Mouse (Mus musculus): ENCODE results near the gene Akap8l. TPM values are rescaled to one million over a fixed set of nuclear protein-coding genes. Genes with fewer than 3 reads are reported as not detected.
A peak's percentile ranks its signal among the peaks of the same experiment; 100 is the strongest.

The Akap8l gene
- polyA plus RNA-seq, 1 experiment from 2014 or later: 82.0 TPM

- Histone ChIP-seq H3K9ac (peak overlapping the region; percentile 97), H3K27me3 (ENCODE audit: insufficient read depth, low read length) (no peaks in the 10 kb centered on the region), H3K9me3 (ENCODE audit: low read depth, low read length) (no peaks in the 10 kb centered on the region), H3K4me3 (ENCODE audit: low read depth, low read length) (peak overlapping the region; percentile 95), H3K36me3 (ENCODE audit: insufficient read depth) (no peaks in the 10 kb centered on the region), H3K4me2 (peak overlapping the region; percentile 81), H3K4me1 (ENCODE audit: insufficient read depth) (peaks cover 11% of the 10 kb centered on the region; the same call in 1 of the 2 replicates), H3K27ac (ENCODE audit: low read depth) (peak overlapping the region; percentile 99)
- TF ChIP-seq CTCF (IDR thresholded peaks at IDR 0.05; ENCODE audit: low read depth): no peak
- 7% methylated on average over 7 of the region's 7 CpGs for whole genome bisulfite sequencing
- ATAC-seq (ENCODE audit: insufficient read depth) (peak; percentile 24; the same call in 1 of the 2 replicates), DNase-seq (peak; percentile 45)
Observed at GRCm38 (mm10) chr17:32283341-32283740, 67.1 kb downstream of the Akap8l start.

GRCm38 (mm10) chr17:32281611-32282310 is 68.6 kb downstream of the Akap8l start:
- DNase-seq (no peak), ATAC-seq (ENCODE audit: insufficient read depth) (no peak)
- H3K9me3 ChIP-seq (ENCODE audit: low read depth, low read length): no peaks in the 10 kb centered on the region
- TF ChIP-seq CTCF (IDR thresholded peaks at IDR 0.05; ENCODE audit: low read depth): no peak
- H3K4me2 ChIP-seq: no peak overlapping the region
- H3K36me3 ChIP-seq (ENCODE audit: insufficient read depth): no peaks in the 10 kb centered on the region
- H3K4me1 ChIP-seq (ENCODE audit: insufficient read depth): peaks cover 11% of the 10 kb centered on the region; the same call in 1 of the 2 replicates
- 0 out of 2 replicates have a peak overlapping the region, but pooled peaks have one; percentile 9 for H3K4me3 ChIP-seq (ENCODE audit: low read depth, low read length)
- 72% methylated on average over 4 of the region's 4 CpGs for WGBS
- no peaks in the 10 kb centered on the region for H3K27me3 ChIP-seq (ENCODE audit: insufficient read depth, low read length)
- no peak overlapping the region for H3K27ac ChIP-seq (ENCODE audit: low read depth)
- no peak overlapping the region for H3K9ac ChIP-seq

GRCm38 (mm10) chr17:32281126-32281525 is 69.3 kb downstream of the Akap8l start:
- no peak for ATAC-seq (ENCODE audit: insufficient read depth)
- TF ChIP-seq CTCF (IDR thresholded peaks at IDR 0.05; ENCODE audit: low read depth): no peak
- 99% methylated on average over 2 of the region's 2 CpGs for WGBS
- Histone ChIP-seq H3K27me3 (ENCODE audit: insufficient read depth, low read length) (no peaks in the 10 kb centered on the region), H3K4me1 (ENCODE audit: insufficient read depth) (peaks cover 11% of the 10 kb centered on the region; the same call in 1 of the 2 replicates), H3K9ac (no peak overlapping the region), H3K36me3 (ENCODE audit: insufficient read depth) (no peaks in the 10 kb centered on the region), H3K4me2 (no peak overlapping the region), H3K4me3 (ENCODE audit: low read depth, low read length) (no peak overlapping the region), H3K27ac (ENCODE audit: low read depth) (no peak overlapping the region), H3K9me3 (ENCODE audit: low read depth, low read length) (no peaks in the 10 kb centered on the region)
- no peak for DNase-seq

GRCm38 (mm10) chr17:32280575-32280974 is 69.8 kb downstream of the Akap8l start:
- no peak overlapping the region for H3K4me3 ChIP-seq (ENCODE audit: low read depth, low read length)
- H3K27me3 ChIP-seq (ENCODE audit: insufficient read depth, low read length): no peaks in the 10 kb centered on the region
- peaks cover 10% of the 10 kb centered on the region; the same call in 1 of the 2 replicates for H3K4me1 ChIP-seq (ENCODE audit: insufficient read depth)
- no peak overlapping the region for H3K9ac ChIP-seq
- H3K27ac ChIP-seq (ENCODE audit: low read depth): no peak overlapping the region
- H3K4me2 ChIP-seq: no peak overlapping the region
- no peaks in the 10 kb centered on the region for H3K36me3 ChIP-seq (ENCODE audit: insufficient read depth)
- no peak for TF ChIP-seq CTCF (IDR thresholded peaks at IDR 0.05; ENCODE audit: low read depth)
- no peaks in the 10 kb centered on the region for H3K9me3 ChIP-seq (ENCODE audit: low read depth, low read length)
- DNase-seq (no peak), ATAC-seq (ENCODE audit: insufficient read depth) (no peak)
- WGBS: 82% methylated on average over 3 of the region's 3 CpGs

- 90% methylated on average over 1 of the region's 1 CpGs for WGBS
- Histone ChIP-seq H3K4me1 (ENCODE audit: insufficient read depth) (no peaks in the 10 kb centered on the region), H3K36me3 (ENCODE audit: insufficient read depth) (no peaks in the 10 kb centered on the region), H3K27me3 (ENCODE audit: insufficient read depth, low read length) (no peaks in the 10 kb centered on the region), H3K4me2 (no peak overlapping the region), H3K27ac (ENCODE audit: low read depth) (no peak overlapping the region), H3K9ac (no peak overlapping the region), H3K9me3 (ENCODE audit: low read depth, low read length) (no peaks in the 10 kb centered on the region), H3K4me3 (ENCODE audit: low read depth, low read length) (no peak overlapping the region)
- DNase-seq (no peak), ATAC-seq (ENCODE audit: insufficient read depth) (no peak)
- no peak for TF ChIP-seq CTCF (IDR thresholded peaks at IDR 0.05; ENCODE audit: low read depth)
Observed at GRCm38 (mm10) chr17:32277201-32277600, 73.2 kb downstream of the Akap8l start.

GRCm38 (mm10) chr17:32275568-32275967 is 74.8 kb downstream of the Akap8l start:
- ATAC-seq (ENCODE audit: insufficient read depth) (no peak), DNase-seq (no peak)
- Histone ChIP-seq H3K4me2 (no peak overlapping the region), H3K27ac (ENCODE audit: low read depth) (no peak overlapping the region), H3K36me3 (ENCODE audit: insufficient read depth) (no peaks in the 10 kb centered on the region; the same call in 1 of the 2 replicates), H3K4me1 (ENCODE audit: insufficient read depth) (no peaks in the 10 kb centered on the region), H3K27me3 (ENCODE audit: insufficient read depth, low read length) (no peaks in the 10 kb centered on the region), H3K9ac (no peak overlapping the region), H3K9me3 (ENCODE audit: low read depth, low read length) (no peaks in the 10 kb centered on the region), H3K4me3 (ENCODE audit: low read depth, low read length) (no peak overlapping the region)
- WGBS: 75% methylated on average over 3 of the region's 3 CpGs
- no peak for TF ChIP-seq CTCF (IDR thresholded peaks at IDR 0.05; ENCODE audit: low read depth)

Small RNAs within 50 kb of the gene (microRNA-seq; reads per million reads assigned to microRNA genes)
- not detected for gene Gm22201 (ENCODE audit: borderline number of aligned reads)

Other genes with a start within 250 kb of the Akap8l start
- 19.4 and 21.7 TPM in 2 replicates for gene Notch3, start 183.8 kb downstream of the Akap8l start, polyA plus RNA-seq (2014; fragmentation: Nextera tagmentation; extraction: Ambion mirVana)
- gene Ephx3, start 161.1 kb downstream of the Akap8l start, polyA plus RNA-seq (2014; fragmentation: Nextera tagmentation; extraction: Ambion mirVana): 0.14 and 0.22 TPM in 2 replicates
- gene Brd4, start 65.9 kb downstream of the Akap8l start, polyA plus RNA-seq (2014; fragmentation: Nextera tagmentation; extraction: Ambion mirVana): 111 and 114 TPM in 2 replicates
- 45.4 and 54.3 TPM in 2 replicates for gene Akap8, start 29.4 kb downstream of the Akap8l start, polyA plus RNA-seq (2014; fragmentation: Nextera tagmentation; extraction: Ambion mirVana)
- 41.8 and 48.1 TPM in 2 replicates for gene Wiz, start 38.8 kb upstream of the Akap8l start, polyA plus RNA-seq (2014; fragmentation: Nextera tagmentation; extraction: Ambion mirVana)
- 0.93 and 1.0 TPM in 2 replicates for gene Rasal3, start 53.0 kb upstream of the Akap8l start, polyA plus RNA-seq (2014; fragmentation: Nextera tagmentation; extraction: Ambion mirVana)
- gene Pglyrp2, start 73.6 kb upstream of the Akap8l start, polyA plus RNA-seq (2014; fragmentation: Nextera tagmentation; extraction: Ambion mirVana): 0.07 TPM in 1 of 2 replicates, not detected in the other
- gene Cyp4f39, start 102.1 kb upstream of the Akap8l start, polyA plus RNA-seq (2014; fragmentation: Nextera tagmentation; extraction: Ambion mirVana): 0.72 and 0.87 TPM in 2 replicates
- gene Cyp4f17, start 155.4 kb upstream of the Akap8l start, polyA plus RNA-seq (2014; fragmentation: Nextera tagmentation; extraction: Ambion mirVana): 5.4 and 5.9 TPM in 2 replicates
- gene Cyp4f16, start 186.0 kb upstream of the Akap8l start, polyA plus RNA-seq (2014; fragmentation: Nextera tagmentation; extraction: Ambion mirVana): 14.1 and 15.7 TPM in 2 replicates